Mouse (Mus musculus) midbrain, postnatal 0 days (tissue): ENCODE data around the gene Itga7. TPM values are rescaled to one million over a fixed set of nuclear protein-coding genes. Genes with fewer than 3 reads are reported as not detected.
A peak's percentile ranks its signal among the peaks of the same experiment; 100 is the strongest.

Experiments used
- ATAC-seq: fragments of 200-750 bp; cut with Nextera tagmentation; 2 replicates; pipeline ENCODE4 v1.8.0; 2017; ENCODE audit warnings: moderate number of reproducible peaks, mild to moderate bottlenecking, moderate TSS enrichment, moderate library complexity; ENCODE audit not compliant: low FRiP score
- DNase-seq: peaks from one replicate; pipeline ENCODE4 v3.0.0-alpha.2; 2015; ENCODE audit warnings: low spot score
- H3K27ac ChIP-seq: fragments of 300-500 bp; sonication (generic); 2 replicates; pipeline ENCODE4 v1.5.1; 2014; ENCODE audit warnings: low read depth, mild to moderate bottlenecking, low read length, mixed read lengths
- H3K27me3 ChIP-seq: fragments of 300-500 bp; sonication (generic); 2 replicates; pipeline ENCODE4 v1.6.1; 2014; ENCODE audit warnings: low read length, control low read depth, mixed read lengths; ENCODE audit not compliant: insufficient read depth
- H3K36me3 ChIP-seq: fragments of 300-500 bp; sonication (generic); 2 replicates; pipeline ENCODE4 v1.6.1; 2014; ENCODE audit warnings: low read length, control low read depth, mixed read lengths; ENCODE audit not compliant: insufficient read depth
- H3K4me1 ChIP-seq: fragments of 300-500 bp; sonication (generic); 2 replicates; pipeline ENCODE4 v1.6.1; 2014; ENCODE audit warnings: mild to moderate bottlenecking, control low read depth, antibody characterized with exemption, low read length, mixed read lengths; ENCODE audit not compliant: insufficient read depth
- H3K4me2 ChIP-seq: fragments of 300-500 bp; sonication (generic); 2 replicates; pipeline ENCODE4 v1.6.1; 2014; ENCODE audit warnings: low read depth, mild to moderate bottlenecking, low read length, mixed read lengths; ENCODE audit not compliant: poor library complexity, severe bottlenecking
- H3K4me3 ChIP-seq: fragments of 300-500 bp; sonication (generic); 2 replicates; pipeline ENCODE4 v1.5.1; 2014; ENCODE audit warnings: low read depth, mild to moderate bottlenecking, low read length, moderate library complexity
- H3K9ac ChIP-seq: fragments of 300-500 bp; sonication (generic); replicated peaks from 2 replicates; pipeline ENCODE4 v1.6.1; 2014; ENCODE audit warnings: mild to moderate bottlenecking, low read length, moderate library complexity, mixed read lengths; ENCODE audit not compliant: poor library complexity, severe bottlenecking
- H3K9me3 ChIP-seq: fragments of 300-500 bp; sonication (generic); 2 replicates; pipeline ENCODE4 v1.6.1; 2016; ENCODE audit warnings: low read length, control low read depth
- CTCF ChIP-seq: IDR thresholded peaks from 2 replicates; pipeline ENCODE4 v1.5.1; 2016; ENCODE audit warnings: antibody characterized with exemption, mild to moderate bottlenecking
- WGBS: fragments of 180-500 bp; shearing (Covaris S2); extraction: QIAGEN DNeasy Blood & Tissue Kit; methylation state at CpG from one replicate; pipeline ENCODE4 v1.1.7; 2014; 5-methylcytosine and 5-hydroxymethylcytosine counted together
- polyA plus RNA-seq: library from polyadenylated mRNA; unstranded; fragments of >200 nt; fragmentation: Nextera tagmentation; extraction: Ambion mirVana; gene quantifications from 2 replicates; pipeline ENCODE4 v1.2.1, GENCODE M21; 2015
- total RNA-seq: library from RNA; depleted of rRNA; stranded (reverse); fragments of >200 nt; gene quantifications from 2 replicates; pipeline ENCODE4 v1.2.3, GENCODE M21; 2014

The Itga7 gene
- total and polyA plus RNA-seq, 2 experiments from 2014 or later = 13.6 to 23.3 TPM

DNA sequence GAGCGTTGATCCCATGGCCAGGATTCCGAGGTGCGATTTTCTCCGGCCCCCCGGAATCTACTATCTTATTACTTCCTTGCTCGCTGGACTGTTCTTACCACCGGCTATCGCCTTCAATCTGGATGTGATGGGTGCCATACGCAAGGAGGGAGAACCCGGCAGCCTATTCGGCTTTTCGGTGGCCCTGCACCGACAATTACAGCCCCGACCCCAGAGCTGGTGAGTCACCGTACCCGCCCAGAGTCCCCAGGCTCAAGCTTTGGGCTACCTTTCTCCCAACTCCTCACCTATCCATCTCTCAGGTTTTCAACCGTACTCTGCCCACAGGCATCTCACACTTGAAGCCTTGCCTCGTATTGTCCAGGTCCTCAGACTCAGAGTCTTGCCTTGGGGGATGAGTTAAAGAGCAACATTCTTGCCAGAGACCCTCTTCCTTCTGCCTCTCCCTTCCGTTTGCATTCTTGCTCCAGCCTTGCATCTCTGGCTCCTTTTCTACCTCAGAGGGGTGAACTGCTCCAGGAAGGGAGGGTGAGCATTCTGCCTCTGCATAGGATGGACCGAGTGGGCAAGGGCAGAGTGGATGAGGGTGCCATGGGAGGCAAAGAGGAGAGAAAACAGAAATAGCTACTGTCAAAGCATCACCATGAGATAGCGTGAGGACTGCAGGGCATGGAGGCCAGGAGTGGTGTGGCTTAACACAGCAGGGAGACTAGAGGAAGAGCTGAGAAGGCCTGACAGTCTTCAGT is 531 bp downstream of the Itga7 start:
- no peaks in the 10 kb centered on the region for H3K9me3 ChIP-seq
- 3% methylated on average over 21 of the region's 21 CpGs for WGBS
- peak overlapping the region; percentile 50 for H3K4me3 ChIP-seq
- H3K27me3 ChIP-seq = peaks cover 26% of the 10 kb centered on the region
- no peak overlapping the region for H3K27ac ChIP-seq
- H3K4me2 ChIP-seq = peak overlapping the region; percentile 95
- H3K36me3 ChIP-seq = no peaks in the 10 kb centered on the region
- ATAC-seq (peak; percentile 33), DNase-seq (no peak)
- no peaks in the 10 kb centered on the region for H3K4me1 ChIP-seq
- H3K9ac ChIP-seq = peak overlapping the region; percentile 62
- TF ChIP-seq CTCF = no peak

DNA sequence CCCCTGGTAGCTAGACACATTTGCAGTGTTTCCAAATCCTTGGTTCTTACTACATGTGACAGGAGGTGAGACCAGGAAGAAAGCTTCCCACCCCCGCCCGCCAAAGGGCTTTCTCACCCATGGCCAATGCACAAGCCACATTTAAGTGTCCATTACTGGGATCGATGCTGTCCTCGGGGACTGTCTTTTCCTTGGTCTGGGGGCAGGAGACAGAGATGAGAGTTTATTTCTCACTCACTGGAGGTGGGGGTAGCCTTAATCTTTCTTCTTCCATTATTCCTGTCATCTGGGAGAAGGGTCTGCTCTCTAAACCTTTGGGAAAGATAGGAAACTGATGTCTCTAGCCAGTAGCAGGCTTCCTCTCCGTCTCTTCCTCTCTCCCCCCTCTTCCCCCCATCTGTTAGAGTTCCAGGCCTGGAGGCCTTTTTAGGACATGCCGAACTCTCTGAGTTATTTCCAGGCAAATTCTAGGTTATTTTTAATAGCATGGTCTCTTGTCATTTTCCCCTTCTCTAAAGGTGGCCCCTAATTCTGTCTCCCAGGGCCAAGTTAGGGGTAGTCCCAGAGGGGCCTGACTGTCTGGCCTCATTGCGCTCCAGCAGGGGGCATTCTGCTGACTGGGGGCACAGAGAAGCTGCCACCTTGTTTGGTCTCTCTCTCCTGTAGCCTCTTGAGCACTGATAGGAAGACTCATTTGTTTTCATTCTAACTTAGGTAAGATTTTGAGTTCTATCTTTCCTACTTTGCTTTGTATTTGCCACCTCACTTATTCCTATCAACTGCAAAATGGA is 1.6 kb downstream of the Itga7 start:
- peak overlapping the region; percentile 50 for H3K4me3 ChIP-seq
- no peaks in the 10 kb centered on the region for H3K9me3 ChIP-seq
- H3K4me1 ChIP-seq = no peaks in the 10 kb centered on the region
- no peak overlapping the region for H3K27ac ChIP-seq
- no peak overlapping the region for H3K9ac ChIP-seq
- H3K27me3 ChIP-seq = peaks cover 26% of the 10 kb centered on the region
- ATAC-seq (no peak), DNase-seq (no peak)
- WGBS = 58% methylated on average over 7 of the region's 7 CpGs
- H3K36me3 ChIP-seq = no peaks in the 10 kb centered on the region
- H3K4me2 ChIP-seq = peak overlapping the region; percentile 95
- TF ChIP-seq CTCF = no peak

DNA sequence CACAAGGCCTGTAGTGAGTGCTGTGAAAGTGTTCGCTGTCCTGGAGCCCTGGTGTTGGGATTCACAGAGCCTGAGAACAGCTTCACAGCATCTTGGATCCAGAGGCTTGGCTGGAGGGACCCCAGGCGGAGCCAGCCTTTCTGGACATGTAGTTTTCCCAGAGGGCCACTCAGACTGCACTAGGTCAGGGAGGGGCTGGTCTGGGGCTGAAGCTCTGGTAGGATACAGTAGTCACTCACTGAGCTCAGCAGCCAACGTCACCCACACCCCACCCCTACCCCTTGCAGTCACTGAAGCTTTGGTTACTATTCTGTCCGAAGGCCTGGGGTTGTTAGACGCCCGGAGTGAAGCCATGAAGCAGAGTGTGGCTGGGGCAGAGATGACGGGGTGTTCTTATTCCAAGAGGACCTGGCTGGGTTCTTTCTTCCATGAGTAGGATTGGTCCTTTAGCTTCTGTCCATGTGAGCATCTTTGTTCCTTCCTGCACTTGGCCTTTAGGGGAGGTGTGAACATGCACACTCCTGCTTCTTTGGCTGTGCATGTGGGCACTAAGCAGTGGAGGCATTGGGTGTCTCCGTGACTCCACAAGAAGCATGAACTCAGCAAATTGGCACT is 2.3 kb downstream of the Itga7 start:
- peaks cover 26% of the 10 kb centered on the region for H3K27me3 ChIP-seq
- H3K4me3 ChIP-seq = no peak overlapping the region
- no peaks in the 10 kb centered on the region for H3K36me3 ChIP-seq
- peak overlapping the region; percentile 95; the same call in 1 of the 2 replicates for H3K4me2 ChIP-seq
- DNase-seq (no peak), ATAC-seq (no peak; the same call in 1 of the 2 replicates)
- no peaks in the 10 kb centered on the region for H3K9me3 ChIP-seq
- WGBS = 69% methylated on average over 8 of the region's 8 CpGs
- H3K27ac ChIP-seq = no peak overlapping the region
- no peak overlapping the region for H3K9ac ChIP-seq
- no peaks in the 10 kb centered on the region for H3K4me1 ChIP-seq
- no peak for TF ChIP-seq CTCF

DNA sequence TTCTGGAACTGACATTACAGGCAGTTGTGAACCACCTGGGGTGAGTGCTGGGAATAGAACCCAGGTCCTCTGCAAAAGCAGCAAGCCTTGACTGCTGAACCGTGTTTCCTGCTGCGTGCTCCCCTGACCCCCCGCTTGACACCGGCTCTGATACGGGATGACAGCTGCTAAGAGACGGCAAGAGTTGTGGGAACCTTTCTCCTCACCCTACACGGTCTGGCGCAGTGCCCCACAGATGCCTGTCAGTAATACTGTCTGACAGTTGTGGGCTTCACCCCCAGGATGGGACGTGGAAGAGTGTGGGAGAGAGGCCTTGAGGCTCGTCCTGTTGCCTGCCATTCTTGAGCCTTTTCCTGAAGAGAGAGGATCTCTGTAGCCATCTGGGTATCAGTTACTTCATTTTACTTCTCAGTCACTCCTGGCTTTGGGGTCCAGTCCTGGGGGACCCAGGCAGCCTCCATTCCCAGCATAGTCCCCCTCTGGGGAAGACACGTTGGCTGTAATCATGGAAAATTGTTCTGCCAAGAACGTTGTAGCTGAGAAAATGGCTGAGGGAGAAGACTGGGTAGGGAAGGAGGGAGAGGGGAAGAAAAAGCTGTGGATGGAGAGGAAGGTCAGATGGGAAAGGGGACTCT is 4.3 kb downstream of the Itga7 start:
- Histone ChIP-seq H3K27ac (no peak overlapping the region), H3K27me3 (peaks cover 14% of the 10 kb centered on the region; the same call in 1 of the 2 replicates), H3K9ac (no peak overlapping the region), H3K36me3 (no peaks in the 10 kb centered on the region), H3K4me2 (no peak overlapping the region), H3K4me1 (no peaks in the 10 kb centered on the region), H3K4me3 (no peak overlapping the region), H3K9me3 (no peaks in the 10 kb centered on the region)
- DNase-seq (no peak), ATAC-seq (no peak)
- 72% methylated on average over 12 of the region's 12 CpGs for WGBS
- no peak for TF ChIP-seq CTCF

DNA sequence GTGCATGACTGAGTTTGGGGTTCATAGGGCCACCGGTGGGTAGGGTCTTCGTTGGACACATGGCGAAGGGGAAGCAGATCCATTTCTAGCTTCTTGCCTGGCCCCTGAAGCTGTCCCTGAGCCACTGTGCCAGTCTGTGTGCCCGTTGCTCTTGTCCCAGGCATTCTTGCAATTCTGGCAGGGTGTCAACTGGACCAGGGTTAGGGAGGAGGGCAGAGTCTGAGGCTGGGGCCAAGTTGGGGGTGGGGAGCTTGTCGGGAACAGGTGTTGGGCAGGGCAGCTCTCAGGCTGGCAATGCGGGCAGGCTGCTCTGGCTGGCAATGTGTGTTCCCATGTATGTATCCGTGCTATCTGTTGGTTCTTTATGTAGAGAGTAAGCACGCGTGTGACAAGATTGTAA is 4.8 kb downstream of the Itga7 start:
- no peak overlapping the region for H3K4me2 ChIP-seq

More for the DNA sequence above, 4.8 kb downstream of the Itga7 start:
- H3K36me3 ChIP-seq = no peaks in the 10 kb centered on the region
- TF ChIP-seq CTCF = no peak
- 73% methylated on average over 9 of the region's 9 CpGs for WGBS
- no peaks in the 10 kb centered on the region for H3K9me3 ChIP-seq
- no peak overlapping the region for H3K4me3 ChIP-seq
- peaks cover 13% of the 10 kb centered on the region; the same call in 1 of the 2 replicates for H3K27me3 ChIP-seq
- no peaks in the 10 kb centered on the region for H3K4me1 ChIP-seq
- peak; percentile 73 for DNase-seq
- no peak overlapping the region for H3K9ac ChIP-seq
- no peak overlapping the region for H3K27ac ChIP-seq
- ATAC-seq = no peak
